Mouse (Mus musculus) embryonic facial prominence, embryonic 12.5 days (tissue): ENCODE data around the gene Coq10b. TPM values are rescaled to one million over a fixed set of nuclear protein-coding genes. Genes with fewer than 3 reads are reported as not detected.
"Not testable (repeated sequence)": the region's sequence is repeated elsewhere in the genome, so short reads cannot be mapped to it uniquely, and the experiment has no call there.

Experiments used
- ATAC-seq: fragments of 200-750 bp; cut with Nextera tagmentation; 2 replicates; pipeline ENCODE4 v1.8.0; 2017; ENCODE audit not compliant: insufficient number of reproducible peaks, insufficient read depth, low FRiP score, low TSS enrichment
- H3K27ac ChIP-seq: fragments of 300-500 bp; sonication (generic); 2 replicates; pipeline ENCODE4 v1.5.1; 2016; ENCODE audit warnings: mild to moderate bottlenecking
- H3K27me3 ChIP-seq: fragments of 300-500 bp; sonication (generic); 2 replicates; pipeline ENCODE4 v1.6.1; 2016; ENCODE audit warnings: mild to moderate bottlenecking, moderate library complexity
- H3K36me3 ChIP-seq: fragments of 300-500 bp; sonication (generic); 2 replicates; pipeline ENCODE4 v1.6.1; 2016; ENCODE audit warnings: mild to moderate bottlenecking
- H3K4me1 ChIP-seq: fragments of 300-500 bp; sonication (generic); 2 replicates; pipeline ENCODE4 v1.6.1; 2016
- H3K4me2 ChIP-seq: fragments of 300-500 bp; sonication (generic); replicated peaks from 2 replicates; pipeline ENCODE4 v1.6.1; 2016; ENCODE audit warnings: mild to moderate bottlenecking, moderate library complexity
- H3K4me3 ChIP-seq: fragments of 300-500 bp; sonication (generic); 2 replicates; pipeline ENCODE4 v1.5.1; 2016; ENCODE audit warnings: mild to moderate bottlenecking
- H3K9ac ChIP-seq: fragments of 300-500 bp; sonication (generic); 2 replicates; pipeline ENCODE4 v1.6.1; 2016; ENCODE audit warnings: mild to moderate bottlenecking, moderate library complexity
- H3K9me3 ChIP-seq: fragments of 300-500 bp; sonication (generic); 2 replicates; pipeline ENCODE4 v1.6.1; 2016; ENCODE audit warnings: mild to moderate bottlenecking, moderate library complexity
- WGBS: fragments of 180-500 bp; shearing (Covaris S2); methylation state at CpG from one replicate; pipeline ENCODE4 v1.1.7; 2016; 5-methylcytosine and 5-hydroxymethylcytosine counted together
- polyA plus RNA-seq: library from polyadenylated mRNA; unstranded; fragments of >200 nt; fragmentation: Nextera tagmentation; extraction: Ambion mirVana; gene quantifications from 2 replicates; pipeline ENCODE4 v1.2.1, GENCODE M21; 2016

The Coq10b gene
- polyA plus RNA-seq, 1 experiment from 2014 or later: 20.9 TPM

DNA sequence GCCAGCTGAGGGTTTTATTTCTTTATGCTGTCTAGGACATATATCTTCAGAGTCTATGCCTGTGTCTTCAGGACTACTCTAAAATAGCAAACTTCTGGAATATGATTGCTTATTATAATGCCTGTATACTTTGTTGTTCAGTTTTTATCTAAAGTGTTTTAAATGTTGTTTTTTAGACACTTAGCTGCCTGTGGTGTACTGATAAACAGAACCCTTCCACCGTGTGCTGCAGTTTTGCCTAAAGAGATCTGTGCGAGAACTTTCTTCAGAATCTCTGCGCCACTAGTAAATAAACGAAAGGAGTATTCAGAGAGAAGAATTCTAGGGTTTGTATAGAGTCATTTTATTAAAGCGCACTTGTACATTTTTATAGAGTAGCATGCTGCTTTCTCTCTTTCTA lies 8.5 kb downstream of the Coq10b start:
- H3K9me3 ChIP-seq: no peaks in the 10 kb centered on the region
- WGBS: 92% methylated on average over 5 of the region's 5 CpGs
- H3K9ac ChIP-seq: no peak overlapping the region
- no peaks in the 10 kb centered on the region for H3K27me3 ChIP-seq
- ATAC-seq: no peak
- H3K4me3 ChIP-seq: no peak overlapping the region
- no peaks in the 10 kb centered on the region for H3K4me1 ChIP-seq
- H3K36me3 ChIP-seq: peaks cover 24% of the 10 kb centered on the region
- no peak overlapping the region for H3K4me2 ChIP-seq
- no peak overlapping the region for H3K27ac ChIP-seq

DNA sequence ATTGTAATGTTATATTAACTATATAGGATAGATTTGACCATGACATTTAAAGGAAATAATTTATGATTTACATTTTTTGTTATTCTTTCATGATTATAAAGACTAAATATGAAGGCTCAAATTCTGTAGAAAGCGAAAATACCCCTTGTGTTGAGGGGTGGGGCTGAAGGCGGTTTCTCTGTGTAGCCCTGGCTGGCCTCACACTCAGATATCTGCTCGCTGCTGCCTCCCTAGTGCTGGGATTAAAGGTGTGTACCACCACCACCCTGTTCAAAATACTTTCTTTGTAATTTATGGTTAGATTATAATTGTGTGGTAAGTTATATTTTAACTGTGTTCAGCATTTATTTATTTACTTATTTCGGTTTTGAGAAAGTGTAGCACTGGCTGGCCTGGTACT lies 9.2 kb downstream of the Coq10b start:
- H3K36me3 ChIP-seq: peaks cover 29% of the 10 kb centered on the region
- H3K4me2 ChIP-seq: no peak overlapping the region
- WGBS: 89% methylated on average over 4 of the region's 4 CpGs
- H3K4me3 ChIP-seq: no peak overlapping the region
- H3K4me1 ChIP-seq: no peaks in the 10 kb centered on the region
- H3K9ac ChIP-seq: no peak overlapping the region
- ATAC-seq: no peak
- H3K27ac ChIP-seq: no peak overlapping the region
- H3K27me3 ChIP-seq: no peaks in the 10 kb centered on the region
- H3K9me3 ChIP-seq: no peaks in the 10 kb centered on the region

DNA sequence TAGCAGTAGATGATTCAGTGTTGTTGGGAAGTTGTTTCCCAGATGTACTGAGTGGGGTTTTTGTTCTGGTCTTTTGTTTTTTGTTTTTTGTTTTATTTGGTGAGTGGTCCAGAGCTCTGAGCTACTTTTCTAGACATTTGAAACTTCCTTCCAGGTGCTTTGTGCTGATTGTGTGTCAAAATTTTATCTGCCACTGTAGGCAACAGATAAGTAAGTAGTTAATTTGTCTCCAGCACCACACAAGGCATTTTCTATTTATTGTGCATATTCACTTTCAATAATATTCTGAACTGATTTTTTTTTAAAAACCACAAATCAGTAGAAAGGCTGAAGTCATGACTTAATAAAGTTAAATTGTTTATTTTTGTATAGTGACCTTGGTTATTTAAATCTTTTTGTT lies 19.8 kb downstream of the Coq10b start:
- H3K27me3 ChIP-seq, H3K9me3 ChIP-seq, H3K9ac ChIP-seq, H3K4me3 ChIP-seq, H3K4me2 ChIP-seq, ATAC-seq, H3K27ac ChIP-seq, H3K4me1 ChIP-seq: not testable (repeated sequence)
- H3K36me3 ChIP-seq: peaks cover 19% of the 10 kb centered on the region

DNA sequence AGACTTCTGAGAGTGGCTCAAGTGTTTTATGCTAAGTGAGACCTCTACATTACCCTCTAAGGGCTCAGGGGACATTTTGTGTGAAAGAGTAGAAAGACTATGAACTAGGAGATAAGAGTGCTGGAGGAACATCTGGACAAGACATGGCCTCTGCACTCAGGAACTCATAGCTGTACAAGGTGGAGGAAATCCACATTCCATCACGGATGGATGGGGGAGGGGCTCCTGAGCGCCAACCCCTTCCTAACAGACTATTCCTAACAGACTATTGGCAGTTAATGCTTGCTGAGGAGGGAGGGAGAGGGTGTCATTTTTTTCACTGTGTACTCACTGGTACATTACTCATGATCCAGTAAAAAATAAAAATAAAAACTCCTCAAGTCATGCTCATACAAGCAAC lies 22.2 kb downstream of the Coq10b start:
- Histone ChIP-seq H3K4me1 (0 out of 2 replicates have a peak, but pooled peaks cover 3% of the 10 kb centered on the region), H3K4me3 (no peak overlapping the region), H3K27me3 (no peaks in the 10 kb centered on the region), H3K27ac (no peak overlapping the region), H3K9me3 (no peaks in the 10 kb centered on the region), H3K4me2 (no peak overlapping the region), H3K9ac (no peak overlapping the region), H3K36me3 (peaks cover 24% of the 10 kb centered on the region)
- no peak for ATAC-seq
- 42% methylated on average over 2 of the region's 2 CpGs for WGBS

DNA sequence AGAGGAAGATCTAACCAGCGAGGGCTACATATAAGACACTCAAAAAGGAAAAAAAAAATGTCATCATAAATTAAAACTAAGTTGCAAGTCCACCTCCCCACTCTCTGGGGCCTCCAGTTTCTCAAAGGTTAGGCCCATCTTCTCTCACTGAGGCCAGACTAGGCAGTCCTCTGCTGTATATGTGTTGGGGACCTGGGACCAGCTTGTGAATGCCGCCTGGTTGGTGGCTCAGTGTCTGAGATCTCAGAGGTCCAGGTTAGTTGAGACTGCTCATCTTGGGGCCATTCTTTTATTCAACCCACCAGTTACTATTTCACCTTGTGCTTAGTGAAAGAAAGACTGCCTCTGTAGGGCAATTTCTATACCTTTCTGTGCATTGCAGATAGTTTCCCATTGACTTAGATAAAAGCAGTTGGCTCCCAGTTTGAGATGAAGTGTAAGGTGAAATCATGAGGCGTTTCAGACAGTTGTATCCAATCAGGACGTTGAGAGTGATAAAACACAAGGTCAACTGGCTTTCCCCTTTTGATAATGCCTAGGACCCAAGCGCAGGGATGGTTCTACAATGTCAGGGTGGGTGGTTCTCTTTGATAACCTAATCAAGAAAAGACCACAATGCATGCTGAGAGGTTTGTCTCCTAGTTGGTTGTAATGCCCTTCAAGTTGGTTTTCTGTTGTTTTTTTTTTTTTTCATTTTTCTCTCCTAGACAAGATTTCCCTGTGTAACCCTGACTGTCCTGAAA lies 23.3 kb downstream of the Coq10b start:
- WGBS: 73% methylated on average over 5 of the region's 5 CpGs

DNA sequence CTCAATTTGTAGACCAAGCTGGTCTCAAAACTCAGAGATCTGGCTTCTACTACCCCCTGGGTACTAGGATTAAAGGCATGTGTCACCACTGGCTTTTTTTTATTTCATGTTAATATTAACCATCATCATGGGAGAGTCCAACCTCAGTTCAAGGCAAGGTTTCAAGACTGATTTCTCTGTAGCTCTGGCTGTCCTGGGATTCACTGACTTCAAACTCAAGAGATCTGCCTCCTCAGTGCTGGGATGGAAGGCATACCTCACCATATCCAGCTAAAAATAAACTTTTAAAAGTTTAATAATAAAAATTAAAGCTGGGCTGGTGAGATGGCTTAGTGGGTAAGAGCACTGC lies 23.8 kb downstream of the Coq10b start:
- Histone ChIP-seq H3K36me3 (peaks cover 36% of the 10 kb centered on the region), H3K4me1 (0 out of 2 replicates have a peak, but pooled peaks cover 3% of the 10 kb centered on the region), H3K4me2 (no peak overlapping the region), H3K27me3 (no peaks in the 10 kb centered on the region), H3K27ac (no peak overlapping the region), H3K4me3 (no peak overlapping the region), H3K9me3 (no peaks in the 10 kb centered on the region), H3K9ac (no peak overlapping the region)
- no peak for ATAC-seq

More for the DNA sequence above, 23.3 kb downstream of the Coq10b start:
- H3K4me3 ChIP-seq: no peak overlapping the region
- no peaks in the 10 kb centered on the region for H3K9me3 ChIP-seq
- peaks cover 31% of the 10 kb centered on the region for H3K36me3 ChIP-seq
- H3K27me3 ChIP-seq: no peaks in the 10 kb centered on the region
- no peak overlapping the region for H3K9ac ChIP-seq
- H3K4me1 ChIP-seq: 0 out of 2 replicates have a peak, but pooled peaks cover 3% of the 10 kb centered on the region
- no peak for ATAC-seq
- H3K4me2 ChIP-seq: no peak overlapping the region
- H3K27ac ChIP-seq: no peak overlapping the region

DNA sequence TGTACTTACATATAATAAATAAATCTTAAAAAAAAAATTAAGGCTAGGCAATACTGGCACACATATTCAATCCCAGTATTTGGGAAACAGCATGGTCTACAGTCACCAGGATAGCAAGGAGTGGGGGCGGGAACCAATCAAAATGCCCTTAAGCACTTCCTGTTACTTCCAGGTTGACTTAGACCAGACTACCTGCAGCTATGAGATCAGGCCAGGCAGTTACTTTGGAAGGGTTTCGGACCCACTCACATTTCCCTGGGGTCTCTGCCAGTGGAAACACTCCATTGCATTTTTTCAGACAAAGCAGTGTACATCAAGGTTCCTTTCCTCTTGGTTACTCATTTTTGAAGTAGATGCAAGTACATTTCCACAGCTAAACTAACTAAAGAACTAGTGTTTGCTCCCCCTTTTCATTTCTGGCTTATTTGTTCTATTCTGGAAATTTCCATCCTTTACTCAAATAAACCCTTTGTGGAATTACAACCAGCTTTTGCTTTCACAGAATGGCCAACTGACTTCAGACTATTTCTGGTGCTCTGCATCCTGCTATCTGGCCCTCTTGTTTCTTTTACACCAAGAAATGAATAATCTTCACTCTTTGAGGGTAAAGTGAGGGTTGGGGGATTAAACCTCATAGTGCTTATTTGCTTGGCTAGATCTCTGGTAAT lies 24.4 kb downstream of the Coq10b start:
- Histone ChIP-seq H3K9me3 (no peaks in the 10 kb centered on the region), H3K4me3 (no peak overlapping the region), H3K9ac (no peak overlapping the region), H3K27ac (no peak overlapping the region), H3K4me2 (no peak overlapping the region), H3K4me1 (0 out of 2 replicates have a peak, but pooled peaks cover 3% of the 10 kb centered on the region), H3K36me3 (peaks cover 42% of the 10 kb centered on the region), H3K27me3 (no peaks in the 10 kb centered on the region)
- ATAC-seq: no peak
- 75% methylated on average over 2 of the region's 2 CpGs for WGBS

DNA sequence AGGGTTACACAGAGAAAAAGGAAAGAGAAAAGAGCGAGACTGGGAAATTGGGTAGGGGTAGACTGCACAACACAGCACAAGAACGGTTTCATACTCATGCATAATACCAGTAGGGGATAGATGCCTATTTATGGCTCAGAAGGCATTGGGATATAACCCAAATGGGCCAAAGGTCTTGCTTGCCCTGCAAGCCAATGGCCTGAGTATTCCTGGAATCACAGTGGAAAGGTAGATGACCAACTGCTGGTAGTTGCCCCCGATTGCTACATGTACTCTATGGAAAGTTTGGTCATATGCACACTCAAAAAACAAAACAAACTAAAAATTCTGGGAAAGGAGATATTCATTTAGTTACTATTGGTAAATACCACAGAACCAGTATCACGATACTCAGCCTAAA lies 27.1 kb downstream of the Coq10b start:
- no peaks in the 10 kb centered on the region for H3K9me3 ChIP-seq
- H3K4me1 ChIP-seq: 0 out of 2 replicates have a peak, but pooled peaks cover 8% of the 10 kb centered on the region
- no peaks in the 10 kb centered on the region for H3K27me3 ChIP-seq
- no peak overlapping the region for H3K4me2 ChIP-seq
- WGBS: 94% methylated on average over 4 of the region's 4 CpGs
- peaks cover 63% of the 10 kb centered on the region for H3K36me3 ChIP-seq
- no peak overlapping the region for H3K27ac ChIP-seq
- no peak for ATAC-seq
- H3K9ac ChIP-seq: no peak overlapping the region
- H3K4me3 ChIP-seq: no peak overlapping the region

DNA sequence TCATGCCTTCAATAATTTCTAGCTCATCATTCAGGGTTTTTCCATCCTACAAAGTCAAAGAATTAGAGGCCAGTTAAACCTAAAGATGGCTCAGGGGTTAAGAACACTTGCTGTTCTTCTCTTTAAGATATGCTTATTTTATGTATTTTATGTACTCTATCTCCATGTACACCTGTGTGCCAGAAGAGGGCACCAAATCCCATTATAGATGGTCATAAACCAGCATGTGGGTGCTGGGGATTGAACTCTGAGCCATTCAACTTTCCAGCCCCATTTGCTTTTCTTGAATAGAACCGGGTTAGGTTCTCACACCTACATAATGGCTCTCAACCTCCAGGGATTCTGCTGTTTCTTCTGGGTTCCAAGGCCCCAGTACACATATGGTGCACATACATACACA lies 29.5 kb downstream of the Coq10b start:
- Histone ChIP-seq H3K4me3 (no peak overlapping the region), H3K27ac (no peak overlapping the region), H3K4me1 (peaks cover 18% of the 10 kb centered on the region), H3K36me3 (peaks cover 68% of the 10 kb centered on the region), H3K9ac (no peak overlapping the region), H3K27me3 (no peaks in the 10 kb centered on the region), H3K9me3 (no peaks in the 10 kb centered on the region), H3K4me2 (no peak overlapping the region)
- ATAC-seq: no peak
- 86% methylated on average over 1 of the region's 1 CpGs for WGBS

DNA sequence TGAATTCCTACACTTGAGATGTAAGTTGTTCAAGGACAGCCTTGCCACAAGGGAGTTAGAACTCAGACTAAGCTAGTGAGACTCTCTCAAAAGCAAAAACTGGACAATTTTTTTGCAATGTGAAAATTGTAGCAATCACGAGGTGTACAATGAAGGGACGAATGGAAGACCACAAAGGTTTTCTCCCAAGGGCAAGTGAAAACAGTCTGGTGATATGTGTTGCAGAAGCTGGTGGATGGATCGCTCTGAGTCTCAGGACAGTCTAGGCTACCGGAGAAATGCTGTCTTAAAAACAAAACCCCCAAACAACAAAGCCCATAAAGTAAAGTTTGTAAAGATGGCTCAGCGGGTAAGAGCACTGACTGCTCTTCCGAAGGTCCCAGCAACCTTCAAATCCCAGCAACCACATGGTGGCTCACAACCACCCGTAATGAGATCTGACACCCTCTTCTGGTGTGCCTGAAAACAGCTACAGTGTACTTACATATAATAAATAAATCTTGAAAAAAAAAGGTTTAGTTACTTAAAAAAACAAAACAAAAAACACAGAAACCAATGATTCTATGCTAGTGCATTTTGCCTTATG lies 33.3 kb downstream of the Coq10b start:
- WGBS: 45% methylated on average over 7 of the region's 7 CpGs
- Histone ChIP-seq H3K9ac (peak overlapping the region; percentile 94; the same call in 1 of the 2 replicates), H3K9me3 (no peaks in the 10 kb centered on the region), H3K4me2 (peak overlapping the region; percentile 92), H3K4me1 (peaks cover 27% of the 10 kb centered on the region), H3K4me3 (peak overlapping the region; percentile 96), H3K36me3 (peaks cover 53% of the 10 kb centered on the region), H3K27ac (no peak overlapping the region), H3K27me3 (no peaks in the 10 kb centered on the region)
- no peak for ATAC-seq

DNA sequence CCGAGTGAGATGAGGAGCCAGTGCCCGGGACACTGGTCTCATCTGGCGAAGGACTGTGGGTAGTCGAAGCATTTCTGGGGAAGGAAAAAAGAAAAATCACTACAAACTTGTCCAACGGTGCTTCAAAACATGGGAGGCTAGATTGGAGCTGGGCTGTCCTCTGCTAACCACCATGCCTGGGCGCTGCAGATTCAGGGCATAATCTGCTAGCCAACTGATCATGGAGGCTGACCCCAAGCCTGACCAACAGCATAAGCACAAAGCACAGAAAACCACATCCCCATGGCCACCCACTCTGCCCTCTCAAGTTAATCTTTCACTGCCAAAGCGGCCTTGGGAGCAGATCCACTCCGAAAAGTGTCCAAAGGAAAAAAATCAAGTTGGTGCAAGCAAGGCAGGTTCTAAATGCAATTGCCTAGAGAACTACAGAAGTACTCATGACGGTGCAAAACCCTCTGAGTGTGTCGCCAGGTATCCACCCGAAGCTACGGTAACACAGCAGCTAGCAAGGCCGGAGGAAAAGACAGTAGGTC lies 34.4 kb downstream of the Coq10b start:
- Histone ChIP-seq H3K27me3 (no peaks in the 10 kb centered on the region), H3K4me2 (peak overlapping the region; percentile 92), H3K9ac (peak overlapping the region; percentile 94), H3K4me3 (peak overlapping the region; percentile 96), H3K36me3 (peaks cover 45% of the 10 kb centered on the region), H3K4me1 (peaks cover 27% of the 10 kb centered on the region), H3K27ac (peak overlapping the region; percentile 95), H3K9me3 (no peaks in the 10 kb centered on the region)
- ATAC-seq: peak; percentile 13; the same call in 1 of the 2 replicates
- WGBS: 2% methylated on average over 13 of the region's 13 CpGs
